Mouse (Mus musculus) gastrocnemius, postnatal 25 days (tissue): ENCODE measurements at regions not wholly inside any gene's neighbourhood (a gene's known extent, or its start where the extent isn't known, plus 50 kb on each side); places are given as distances from the start of the nearest gene placed in this dataset.

Experiments used
- DNase-seq: peaks from one replicate; pipeline ENCODE4 v3.0.0; 2022

GRCm38 (mm10) chr1:177616335-177617239, 113.0 kb upstream of the 1700016C15Rik start:
- no peak for DNase-seq

GRCm38 (mm10) chr1:177620501-177621099, 109.0 kb upstream of the 1700016C15Rik start:
- DNase-seq, result no peak

- no peak for DNase-seq
These were observed 107.6 kb upstream of the 1700016C15Rik start for GRCm38 (mm10) chr1:177621854-177622590.

GRCm38 (mm10) chr1:177623304-177623726, 106.3 kb upstream of the 1700016C15Rik start:
- peak; percentile 68 for DNase-seq

DNA sequence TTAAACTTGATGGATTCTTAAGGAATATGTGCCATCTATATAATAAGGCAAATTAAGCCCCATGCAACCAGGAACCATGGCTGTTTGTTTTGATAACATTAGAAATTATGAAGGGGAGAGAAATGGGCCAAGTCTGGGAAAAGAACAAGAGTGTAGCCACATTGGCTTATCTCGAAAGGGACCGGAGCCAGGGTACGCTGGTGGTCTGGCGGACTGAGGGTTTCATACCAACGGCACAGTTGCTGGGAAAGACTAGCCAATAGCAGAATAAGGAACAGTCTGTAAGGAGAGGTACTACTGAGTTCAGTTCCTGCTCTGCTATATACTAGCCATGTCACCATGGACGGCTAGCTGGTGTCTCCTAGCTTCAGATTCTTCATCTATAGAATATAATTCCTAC, 105.9 kb upstream of the 1700016C15Rik start:
- no peak for DNase-seq

DNA sequence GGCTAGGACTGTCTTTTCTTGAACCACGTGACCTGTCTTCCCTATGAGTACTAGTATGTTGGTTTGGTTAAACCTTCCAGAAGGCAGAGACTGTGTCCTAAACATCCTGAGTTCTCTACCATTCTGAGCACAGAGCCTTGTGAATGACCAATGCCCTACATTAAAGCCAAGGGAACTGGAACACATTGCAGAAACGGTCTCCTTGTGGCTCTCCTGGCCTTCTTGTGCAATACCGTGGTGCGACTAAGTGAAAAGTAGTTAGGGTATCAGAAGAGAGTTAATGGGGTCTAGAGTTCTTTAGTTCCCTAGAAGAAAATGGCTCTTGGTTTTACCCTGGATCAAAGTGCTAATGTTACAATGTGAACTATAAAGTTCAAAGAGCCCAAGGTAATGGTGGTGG, 101.8 kb upstream of the 1700016C15Rik start:
- DNase-seq, result no peak

GRCm38 (mm10) chr1:177633966-177634602, 95.5 kb upstream of the 1700016C15Rik start:
- no peak for DNase-seq

GRCm38 (mm10) chr1:177637061-177637460, 92.6 kb upstream of the 1700016C15Rik start:
- no peak for DNase-seq

- DNase-seq, result no peak
These were observed 91.2 kb upstream of the 1700016C15Rik start for GRCm38 (mm10) chr1:177638381-177638780.

- no peak for DNase-seq
These were observed 89.4 kb upstream of the 1700016C15Rik start for GRCm38 (mm10) chr1:177639931-177640846.

GRCm38 (mm10) chr1:177642712-177643467, 86.7 kb upstream of the 1700016C15Rik start:
- DNase-seq, result peak; percentile 52

DNA sequence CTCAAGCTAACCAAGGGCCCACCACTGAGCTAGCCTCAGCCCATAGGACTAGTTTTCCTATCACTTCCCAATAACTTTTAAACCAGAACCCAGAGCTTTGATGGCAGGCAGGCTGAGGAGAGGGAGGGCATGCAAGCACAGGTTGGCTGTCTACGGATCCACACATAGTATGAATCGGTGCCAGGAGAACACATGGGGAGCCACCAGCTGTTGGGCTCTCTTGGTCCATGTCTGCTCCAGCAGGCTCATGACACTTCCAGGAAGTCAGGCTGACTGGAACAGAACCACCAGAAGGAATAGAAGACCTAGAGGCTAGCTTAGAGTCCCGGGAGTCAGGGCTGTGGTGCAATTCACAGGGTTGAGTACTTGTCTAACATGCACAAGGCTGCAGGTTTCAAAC, 86.0 kb upstream of the 1700016C15Rik start:
- DNase-seq, result no peak

- DNase-seq, result no peak
These were observed 85.4 kb upstream of the 1700016C15Rik start for GRCm38 (mm10) chr1:177644214-177644613.

- DNase-seq, result no peak
These were observed 84.3 kb upstream of the 1700016C15Rik start for GRCm38 (mm10) chr1:177645327-177645726.

GRCm38 (mm10) chr1:177645897-177646535, 83.6 kb upstream of the 1700016C15Rik start:
- no peak for DNase-seq

GRCm38 (mm10) chr1:177647876-177648275, 81.7 kb upstream of the 1700016C15Rik start:
- DNase-seq, result no peak

DNA sequence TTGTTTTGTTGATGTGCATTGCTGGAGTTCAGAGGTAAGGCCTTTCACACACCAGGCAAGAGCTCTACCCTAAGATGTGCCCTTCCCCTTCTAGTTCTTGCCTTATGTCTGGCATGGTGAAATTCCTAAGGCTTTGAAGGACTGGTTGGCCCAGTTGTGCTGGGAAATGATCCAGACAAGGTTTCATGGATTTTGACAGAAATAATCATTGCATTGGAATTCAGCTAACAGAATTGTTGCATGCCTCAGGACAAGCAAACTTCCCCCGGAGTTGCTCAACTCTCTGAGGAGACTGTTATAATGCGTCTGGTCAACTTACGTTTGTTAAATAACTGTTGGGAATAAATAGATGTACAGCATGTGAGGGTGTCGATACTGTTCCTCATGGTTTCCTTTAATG, 80.6 kb upstream of the 1700016C15Rik start:
- no peak for DNase-seq

- DNase-seq, result no peak
These were observed 78.4 kb upstream of the 1700016C15Rik start for GRCm38 (mm10) chr1:177651219-177651618.

DNA sequence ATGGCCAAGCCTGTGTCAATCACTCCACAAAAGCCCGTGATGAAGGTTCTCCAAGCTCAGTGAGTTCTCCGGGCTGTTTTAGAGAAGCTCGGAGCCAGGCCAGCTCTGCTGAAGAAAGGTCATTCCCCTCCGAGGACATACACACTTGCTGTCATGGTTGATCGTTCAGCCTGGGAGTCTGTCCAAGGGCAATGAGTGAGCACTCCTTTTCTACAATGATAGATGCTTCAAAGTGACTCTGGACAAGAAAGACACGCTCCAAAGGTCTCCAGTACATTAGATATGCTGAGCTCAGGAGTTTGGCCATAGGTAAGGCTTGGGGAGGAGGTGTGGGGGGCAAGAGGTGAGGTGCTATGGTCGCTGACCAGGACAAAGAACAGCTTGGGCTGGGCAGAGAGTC, 66.5 kb upstream of the 1700016C15Rik start:
- no peak for DNase-seq
